15 mouse cellular contexts compared by ENCODE assay signal in genomic region chr5:111028340-111028739, GRCm38 (mm10).
"Had no signal": no experiment of that assay in that cellular context is flagged by ENCODE, and none has a peak within 500 bp of the region (broad histone marks: within the 10 kb centered on the region; RNA-seq: fewer than 3 reads in every experiment).

No protein-coding gene starts in this region.

- DNase-seq: kidney, postnatal 14 days; lung, adult 2 months; lung, postnatal 36 days; midbrain, embryonic 14.5 days; thymus, adult 2 months; thymus, postnatal 25 days had no signal

- H3K4me1 ChIP-seq: liver, embryonic 15.5 days had no signal

- H3K36me3 ChIP-seq: kidney, embryonic 15.5 days; liver, embryonic 15.5 days; neural tube, embryonic 12.5 days; stomach, embryonic 15.5 days had no signal

- H3K9me3 ChIP-seq: kidney, embryonic 15.5 days; limb, embryonic 13.5 days; liver, embryonic 15.5 days; midbrain, embryonic 10.5 days; neural tube, embryonic 12.5 days; stomach, embryonic 15.5 days had no signal

- ATAC-seq: lung, postnatal 0 days had no signal

- H3K27ac ChIP-seq: limb, embryonic 13.5 days; liver, embryonic 15.5 days; neural tube, embryonic 12.5 days; stomach, embryonic 15.5 days had no signal

- H3K9ac ChIP-seq: kidney, embryonic 15.5 days; limb, embryonic 13.5 days; liver, embryonic 15.5 days; neural tube, embryonic 12.5 days; stomach, embryonic 15.5 days had no signal

- H3K27me3 ChIP-seq: kidney, embryonic 15.5 days; limb, embryonic 13.5 days; liver, embryonic 15.5 days; neural tube, embryonic 12.5 days; stomach, embryonic 15.5 days had no signal

- H3K4me3 ChIP-seq: kidney, embryonic 15.5 days; limb, embryonic 13.5 days; liver, embryonic 15.5 days; midbrain, embryonic 10.5 days; myocyte; neural tube, embryonic 12.5 days; stomach, embryonic 15.5 days had no signal

- H3K4me2 ChIP-seq: kidney, embryonic 15.5 days; limb, embryonic 13.5 days; liver, embryonic 11.5 days; liver, embryonic 15.5 days; stomach, embryonic 15.5 days had no signal
